Mouse (Mus musculus) embryonic facial prominence, embryonic 13.5 days (tissue): ENCODE measurements around the gene Gm28048. TPM values are rescaled to one million over a fixed set of nuclear protein-coding genes. Genes with fewer than 3 reads are reported as not detected.

ENCODE experiments used
- ATAC-seq: fragments of 200-750 bp; cut with Nextera tagmentation; 2 replicates; pipeline ENCODE4 v1.8.0; 2017; ENCODE audit warnings: low read depth; ENCODE audit not compliant: insufficient number of reproducible peaks, insufficient read depth, low FRiP score, low TSS enrichment
- H3K27ac ChIP-seq: fragments of 300-500 bp; sonication (generic); 2 replicates; pipeline ENCODE4 v1.5.1; 2015; ENCODE audit warnings: moderate library complexity, mild to moderate bottlenecking, inconsistent platforms
- H3K27me3 ChIP-seq: fragments of 300-500 bp; sonication (generic); 2 replicates; pipeline ENCODE4 v1.6.1; 2015; ENCODE audit warnings: mild to moderate bottlenecking, inconsistent platforms
- H3K36me3 ChIP-seq: fragments of 300-500 bp; sonication (generic); 2 replicates; pipeline ENCODE4 v1.6.1; 2015; ENCODE audit warnings: mild to moderate bottlenecking, inconsistent platforms
- H3K4me1 ChIP-seq: fragments of 300-500 bp; sonication (generic); 2 replicates; pipeline ENCODE4 v1.6.1; 2015; ENCODE audit warnings: inconsistent platforms
- H3K4me2 ChIP-seq: fragments of 300-500 bp; sonication (generic); 2 replicates; pipeline ENCODE4 v1.6.1; 2015; ENCODE audit warnings: moderate library complexity, mild to moderate bottlenecking, inconsistent platforms
- H3K4me3 ChIP-seq: fragments of 300-500 bp; sonication (generic); 2 replicates; pipeline ENCODE4 v1.5.1; 2015; ENCODE audit warnings: mild to moderate bottlenecking, inconsistent platforms
- H3K9ac ChIP-seq: fragments of 300-500 bp; sonication (generic); 2 replicates; pipeline ENCODE4 v1.6.1; 2015; ENCODE audit warnings: mild to moderate bottlenecking, inconsistent platforms
- H3K9me3 ChIP-seq: fragments of 300-500 bp; sonication (generic); 2 replicates; pipeline ENCODE4 v1.6.1; 2016; ENCODE audit warnings: inconsistent platforms
- WGBS: fragments of 180-500 bp; shearing (Covaris S2); methylation state at CpG from one replicate; pipeline ENCODE4 v1.1.7; 2015; ENCODE audit warnings: mixed read lengths; 5-methylcytosine and 5-hydroxymethylcytosine counted together
- polyA plus RNA-seq: library from polyadenylated mRNA; unstranded; fragments of >200 nt; fragmentation: Nextera tagmentation; extraction: Ambion mirVana; gene quantifications from 2 replicates; pipeline ENCODE4 v1.2.1, GENCODE M21; 2015

Gm28048 gene
- polyA plus RNA-seq, 1 experiment from 2014 or later: 8.6 TPM

DNA sequence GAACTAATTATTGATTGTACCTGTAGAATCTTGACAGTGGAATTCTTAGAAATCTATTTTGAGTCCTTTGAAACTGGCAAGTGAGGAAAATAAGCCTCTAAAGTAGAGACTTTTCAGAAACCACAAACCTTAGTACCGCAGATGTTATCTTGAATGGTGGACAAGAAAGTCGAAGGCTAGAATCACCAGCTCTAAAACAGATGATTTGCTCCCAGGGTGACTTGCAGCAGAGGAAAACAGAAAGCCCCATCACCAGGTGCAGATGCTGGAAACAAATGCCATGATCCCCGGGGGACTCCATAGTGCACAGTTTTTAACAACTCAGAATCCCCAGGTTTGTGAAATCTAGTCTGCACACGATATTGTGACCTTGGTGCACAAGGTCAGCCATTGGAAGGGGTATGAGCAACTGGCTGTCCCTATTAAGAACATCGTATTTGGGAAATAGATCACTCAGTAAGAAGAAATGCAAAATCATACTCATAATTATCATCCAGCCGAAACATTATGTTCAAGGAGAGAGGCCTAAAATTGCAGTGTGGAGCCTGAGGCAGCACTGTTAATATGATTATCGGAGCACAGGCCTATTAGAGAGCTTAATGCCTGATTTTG lies 116.1 kb downstream of the Gm28048 start:
- H3K4me3 ChIP-seq: no peak overlapping the region
- H3K36me3 ChIP-seq: no peaks in the 10 kb centered on the region
- H3K9me3 ChIP-seq: no peaks in the 10 kb centered on the region
- no peak overlapping the region for H3K27ac ChIP-seq
- 0 out of 2 replicates have a peak, but pooled peaks cover 4% of the 10 kb centered on the region for H3K4me1 ChIP-seq
- no peak overlapping the region for H3K9ac ChIP-seq
- no peak overlapping the region for H3K4me2 ChIP-seq
- ATAC-seq: no peak
- 70% methylated on average over 7 of the region's 7 CpGs for WGBS
- peaks cover 26% of the 10 kb centered on the region for H3K27me3 ChIP-seq

DNA sequence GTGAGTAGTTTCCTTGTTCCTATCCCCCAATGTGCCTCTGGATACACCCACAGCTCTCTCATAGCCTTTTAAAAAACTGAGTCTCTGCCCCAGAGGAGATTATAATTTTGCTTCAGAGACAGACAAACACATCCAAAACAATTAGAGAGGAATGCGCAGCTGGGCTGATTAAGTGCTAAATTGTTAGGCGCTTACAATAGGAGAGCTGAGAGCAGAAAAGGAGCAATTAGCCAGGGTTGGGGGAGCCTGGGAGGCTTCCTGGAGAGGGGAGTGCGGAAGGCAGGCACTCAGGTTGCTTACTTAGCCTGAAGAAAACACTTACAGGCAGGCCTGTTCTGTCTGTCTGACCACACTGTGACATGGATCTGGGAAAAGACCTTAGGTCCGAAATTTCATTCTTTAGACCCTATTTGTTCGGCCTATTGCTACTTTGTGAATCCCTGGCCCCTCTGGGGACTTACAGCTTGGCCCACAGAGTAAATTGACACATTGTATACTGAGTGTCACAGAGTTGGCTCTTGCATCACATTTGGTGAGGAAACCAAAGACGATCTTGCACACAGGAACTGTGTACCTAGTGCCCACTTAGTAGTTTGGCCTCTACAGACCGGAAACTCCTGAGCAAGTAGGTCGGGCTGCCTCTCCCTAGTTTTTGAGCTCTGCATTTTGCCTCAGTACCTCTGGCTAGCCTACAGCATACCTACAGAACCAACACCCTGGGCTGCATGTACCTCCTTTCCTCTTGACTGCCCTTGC lies 117.4 kb downstream of the Gm28048 start:
- WGBS: 41% methylated on average over 8 of the region's 8 CpGs
- Histone ChIP-seq H3K4me2 (no peak overlapping the region), H3K4me3 (no peak overlapping the region), H3K27me3 (peaks cover 26% of the 10 kb centered on the region), H3K9ac (no peak overlapping the region), H3K36me3 (no peaks in the 10 kb centered on the region), H3K27ac (no peak overlapping the region), H3K4me1 (peaks cover 12% of the 10 kb centered on the region), H3K9me3 (no peaks in the 10 kb centered on the region)
- ATAC-seq: no peak

DNA sequence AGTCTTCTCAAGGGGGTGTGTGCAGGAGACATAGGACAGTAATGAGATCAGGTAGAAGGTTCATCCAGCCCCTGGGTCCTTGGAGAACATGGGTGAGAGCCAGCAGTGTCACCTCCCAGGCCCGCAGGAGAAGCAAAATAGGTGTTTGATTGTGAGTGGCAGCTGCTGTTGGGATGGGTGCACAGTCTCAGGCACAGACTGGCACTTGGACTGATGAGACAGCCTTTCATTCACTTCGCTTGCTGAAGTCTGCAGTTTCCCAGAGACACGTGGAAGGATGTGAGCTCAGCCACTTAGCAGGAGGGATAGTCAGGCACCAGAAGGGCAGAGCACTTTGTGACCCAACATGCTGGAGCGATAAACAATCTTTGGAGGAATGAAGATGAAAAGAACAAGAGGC lies 118.3 kb downstream of the Gm28048 start:
- H3K4me3 ChIP-seq: no peak overlapping the region
- no peak overlapping the region for H3K27ac ChIP-seq
- no peaks in the 10 kb centered on the region for H3K9me3 ChIP-seq
- 40% methylated on average over 4 of the region's 4 CpGs for WGBS
- H3K36me3 ChIP-seq: no peaks in the 10 kb centered on the region
- H3K4me1 ChIP-seq: peaks cover 17% of the 10 kb centered on the region
- H3K9ac ChIP-seq: no peak overlapping the region
- H3K27me3 ChIP-seq: peaks cover 34% of the 10 kb centered on the region
- ATAC-seq: no peak
- H3K4me2 ChIP-seq: no peak overlapping the region

DNA sequence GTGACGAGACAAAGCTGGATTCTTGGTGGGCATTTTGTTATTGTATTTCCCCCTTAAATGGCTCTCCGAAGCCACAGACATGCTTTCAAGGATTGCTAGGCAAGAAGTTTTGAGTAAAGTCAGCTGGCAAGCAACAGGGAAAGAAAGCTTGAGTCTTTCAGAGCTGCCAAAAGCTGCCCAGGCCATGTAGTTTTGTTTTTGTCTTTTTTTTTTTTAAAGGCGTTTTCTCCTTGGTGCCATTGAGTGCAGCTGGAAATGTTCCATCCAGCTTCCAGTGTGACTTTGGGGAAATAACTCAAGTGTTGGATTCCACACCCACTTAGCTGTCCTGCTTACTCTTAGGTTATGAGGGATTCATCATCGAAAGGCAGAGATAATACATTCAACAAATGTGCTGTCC lies 120.6 kb downstream of the Gm28048 start:
- Histone ChIP-seq H3K27ac (no peak overlapping the region), H3K9ac (no peak overlapping the region), H3K27me3 (peaks cover 56% of the 10 kb centered on the region), H3K4me1 (peaks cover 26% of the 10 kb centered on the region), H3K36me3 (no peaks in the 10 kb centered on the region), H3K4me3 (no peak overlapping the region), H3K9me3 (no peaks in the 10 kb centered on the region), H3K4me2 (peak overlapping the region; percentile 97; the same call in 1 of the 2 replicates)
- ATAC-seq: no peak
- 51% methylated on average over 4 of the region's 4 CpGs for WGBS

DNA sequence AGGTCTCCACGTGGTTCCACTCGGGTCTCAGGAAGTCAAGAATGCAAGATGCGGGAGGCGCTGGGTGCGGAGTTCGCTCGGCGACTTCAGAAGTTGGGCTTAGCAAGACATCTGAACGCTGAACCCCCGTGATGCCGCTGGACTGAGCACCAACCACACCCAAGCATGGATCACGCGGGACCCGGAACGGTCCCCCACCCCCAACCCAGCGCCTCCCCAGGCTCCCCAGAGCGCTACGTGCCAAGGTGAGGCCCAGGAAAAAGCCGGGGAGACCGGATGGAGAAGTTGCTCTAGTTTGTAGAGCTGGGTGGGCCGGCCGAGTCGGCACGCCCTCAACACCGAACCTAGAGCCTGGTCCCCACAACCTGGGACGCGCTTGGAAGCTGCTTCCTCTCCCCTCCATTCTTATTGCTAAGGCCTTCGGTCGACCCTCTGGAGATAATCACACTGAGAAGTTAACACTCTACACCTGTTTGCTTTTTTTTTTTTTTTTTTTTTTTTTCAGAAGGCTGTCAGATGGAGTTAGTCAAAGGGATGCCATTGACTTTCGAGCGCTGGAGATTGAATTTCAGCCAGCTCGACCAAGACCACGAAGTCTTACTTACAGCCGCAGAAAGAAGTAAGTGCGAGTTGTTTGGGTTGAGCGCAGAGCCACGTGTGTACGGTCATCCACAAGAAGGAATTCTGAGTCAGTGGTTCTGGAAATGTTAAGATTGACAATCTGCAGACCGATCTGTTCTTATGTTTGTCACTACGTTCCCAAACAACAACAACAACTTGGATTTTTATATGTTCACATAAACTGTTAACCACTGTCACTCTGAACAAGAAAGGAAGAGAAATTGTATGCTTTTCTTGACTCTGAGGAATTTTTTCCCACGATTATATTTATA lies 121.3 kb downstream of the Gm28048 start, which contains the start of gene B3gnt2:
TSS of gene B3gnt2 (minus strand) at position 627 of the 893 bp plus-strand sequence.
- peaks cover 57% of the 10 kb centered on the region for H3K27me3 ChIP-seq
- peak within 1 kb of the TSS; percentile 77 for H3K9ac ChIP-seq
- H3K9me3 ChIP-seq: no peaks in the 10 kb centered on the region
- peak within 1 kb of the TSS; percentile 69 for H3K4me3 ChIP-seq
- H3K4me1 ChIP-seq: peaks cover 26% of the 10 kb centered on the region
- WGBS: 3% methylated on average over 41 of the region's 41 CpGs
- peak within 1 kb of the TSS; percentile 58 for H3K27ac ChIP-seq
- H3K4me2 ChIP-seq: peak within 1 kb of the TSS; percentile 97
- no peak for ATAC-seq
- H3K36me3 ChIP-seq: no peaks in the 10 kb centered on the region

DNA sequence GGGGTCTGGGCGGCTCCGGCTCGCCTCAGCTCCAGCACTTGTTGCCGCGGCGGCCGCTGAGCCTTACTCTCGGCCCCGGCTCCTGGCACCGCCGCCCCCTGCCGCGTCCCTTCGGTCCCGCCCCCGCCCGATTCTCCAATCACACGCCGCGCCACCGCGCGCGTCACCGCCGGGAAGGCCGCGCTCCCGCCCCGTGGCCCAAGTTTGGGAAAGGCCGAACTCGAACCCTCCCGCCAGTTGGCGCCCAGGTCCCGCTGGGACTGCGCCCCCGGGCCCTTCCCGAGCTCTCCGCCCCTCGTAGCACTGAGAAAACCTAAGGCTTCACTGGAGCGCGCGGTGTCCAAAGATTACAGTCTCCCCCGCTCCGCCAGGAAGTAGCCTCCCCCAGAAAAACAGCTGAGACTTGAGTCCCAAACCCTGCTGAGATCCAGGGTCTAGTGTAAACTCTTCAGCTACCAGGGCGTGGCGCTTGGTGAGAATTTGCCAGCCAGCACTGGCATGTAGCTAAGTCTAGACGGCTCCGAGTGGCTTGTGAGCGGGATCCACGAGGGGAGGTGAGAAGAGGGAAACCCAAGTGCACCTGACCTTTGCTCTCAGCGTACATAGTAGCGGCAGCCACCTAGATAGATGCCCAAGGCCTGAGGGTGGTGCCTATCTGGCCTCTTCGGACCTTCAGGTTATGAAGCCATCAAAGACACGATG lies 122.1 kb downstream of the Gm28048 start:
- Histone ChIP-seq H3K9me3 (no peaks in the 10 kb centered on the region), H3K4me1 (peaks cover 26% of the 10 kb centered on the region), H3K4me2 (peak overlapping the region; percentile 97), H3K9ac (peak overlapping the region; percentile 77), H3K27ac (peak overlapping the region; percentile 58), H3K4me3 (peak overlapping the region; percentile 69), H3K27me3 (peaks cover 57% of the 10 kb centered on the region), H3K36me3 (no peaks in the 10 kb centered on the region)
- ATAC-seq: peak; percentile 88
- WGBS: under 1% methylated on average over 53 of the region's 55 CpGs

DNA sequence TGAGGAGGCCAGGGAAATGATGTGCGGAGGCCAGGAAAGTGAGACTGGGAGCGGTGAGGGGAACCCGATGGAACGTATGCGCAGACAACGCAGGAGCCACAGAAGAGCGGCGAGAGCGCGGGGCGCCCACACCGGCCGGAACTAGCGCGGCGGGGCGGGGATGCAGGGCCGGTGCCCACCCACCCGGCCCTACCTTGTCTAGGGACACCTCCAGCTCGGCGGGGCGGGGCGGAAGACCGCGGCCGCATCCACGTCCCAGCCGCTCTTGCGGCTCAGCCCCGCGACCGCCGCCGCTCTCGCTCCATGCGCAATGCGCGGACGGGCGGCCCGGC lies 122.6 kb downstream of the Gm28048 start:
- peak overlapping the region; percentile 77 for H3K9ac ChIP-seq
- H3K4me2 ChIP-seq: peak overlapping the region; percentile 97
- peak overlapping the region; percentile 69 for H3K4me3 ChIP-seq
- peak overlapping the region; percentile 58; the same call in 1 of the 2 replicates for H3K27ac ChIP-seq
- H3K9me3 ChIP-seq: no peaks in the 10 kb centered on the region
- ATAC-seq: peak; percentile 60
- WGBS: under 1% methylated on average over 39 of the region's 41 CpGs
- peaks cover 57% of the 10 kb centered on the region for H3K27me3 ChIP-seq
- H3K4me1 ChIP-seq: peaks cover 26% of the 10 kb centered on the region
- H3K36me3 ChIP-seq: no peaks in the 10 kb centered on the region

DNA sequence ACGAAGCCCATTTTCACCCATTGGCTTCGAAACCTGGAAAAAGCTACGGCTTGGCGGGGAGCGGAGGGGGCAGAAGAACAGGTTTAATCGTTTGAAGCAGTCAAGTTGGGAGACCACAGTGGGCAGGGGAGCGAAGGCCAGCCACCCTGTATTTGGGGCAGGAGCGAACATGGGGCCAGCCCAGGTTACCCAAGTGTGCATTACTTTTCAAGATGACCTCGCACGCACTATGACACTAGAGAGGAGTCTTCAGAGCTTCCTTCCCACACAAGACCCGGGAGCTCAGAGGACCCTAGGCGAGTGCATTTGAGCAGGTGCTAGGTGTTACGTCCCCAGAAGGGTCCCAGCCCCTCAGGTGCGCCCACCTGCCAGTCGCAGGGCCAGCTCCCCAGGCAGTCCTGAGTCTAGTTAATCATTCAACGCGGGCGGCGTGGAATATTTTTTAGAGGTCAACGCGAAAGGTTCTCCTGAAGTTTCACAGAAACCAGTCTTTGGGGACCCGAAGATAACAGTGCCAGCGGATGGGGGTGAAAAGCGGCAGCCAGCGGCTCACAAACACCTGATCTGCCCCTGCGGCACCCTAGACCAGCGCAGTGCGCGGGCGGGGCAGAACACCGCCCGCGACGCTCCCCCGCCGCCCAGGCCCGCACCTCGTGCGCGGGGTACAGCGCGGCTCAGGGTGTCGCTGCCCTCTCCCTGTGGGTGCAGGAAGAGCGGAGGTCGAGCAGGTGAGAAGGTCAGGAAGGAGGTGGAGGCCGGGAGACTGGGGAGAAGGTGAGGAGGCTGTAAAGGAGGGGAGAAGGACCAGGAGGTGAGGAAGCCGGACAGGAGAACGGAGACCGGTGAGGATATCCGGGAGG lies 123.2 kb downstream of the Gm28048 start:
- WGBS: 2% methylated on average over 50 of the region's 50 CpGs
- Histone ChIP-seq H3K4me3 (peak overlapping the region; percentile 69), H3K27ac (peak overlapping the region; percentile 58), H3K9ac (peak overlapping the region; percentile 77), H3K36me3 (no peaks in the 10 kb centered on the region), H3K4me1 (peaks cover 29% of the 10 kb centered on the region), H3K27me3 (peaks cover 53% of the 10 kb centered on the region), H3K4me2 (peak overlapping the region; percentile 97), H3K9me3 (no peaks in the 10 kb centered on the region)
- ATAC-seq: peak; percentile 5; the same call in 1 of the 2 replicates

DNA sequence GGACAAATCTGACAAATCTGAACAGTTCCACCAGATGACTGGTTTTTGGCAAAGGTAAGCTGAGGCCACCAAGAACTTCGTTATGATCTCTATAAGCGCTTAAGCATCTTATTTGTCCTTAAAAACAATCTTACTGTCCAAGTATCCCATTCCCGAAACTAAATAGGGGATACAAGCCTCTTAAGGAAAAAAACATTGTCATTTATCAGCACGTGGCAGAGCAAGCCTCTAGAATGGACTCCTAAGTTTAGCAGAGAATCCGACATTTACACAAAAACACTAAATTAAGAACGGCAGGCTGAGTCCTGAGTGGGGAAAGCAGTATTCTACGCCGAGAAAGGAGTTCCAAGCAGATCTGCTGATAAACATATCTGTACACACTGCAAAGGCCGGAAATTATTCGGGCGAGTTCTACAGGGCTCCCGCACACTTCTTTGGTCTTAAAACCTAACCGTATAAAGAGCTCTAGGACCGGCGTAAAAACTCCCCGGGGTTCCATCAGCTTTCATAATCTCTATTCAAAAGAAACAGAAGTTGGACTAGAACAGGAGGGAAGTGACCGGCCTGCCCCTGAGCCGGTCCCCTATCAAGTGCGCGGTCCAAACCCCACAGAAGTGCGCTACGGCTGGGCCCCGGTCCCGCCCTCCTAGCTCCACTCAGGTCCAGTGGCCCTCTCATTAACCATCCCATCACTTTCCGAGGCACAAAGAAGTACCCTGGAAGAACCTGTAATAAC lies 124.0 kb downstream of the Gm28048 start:
- ATAC-seq: no peak
- Histone ChIP-seq H3K4me1 (peaks cover 29% of the 10 kb centered on the region), H3K27ac (no peak overlapping the region), H3K4me2 (peak overlapping the region; percentile 97), H3K9me3 (no peaks in the 10 kb centered on the region), H3K4me3 (peak overlapping the region; percentile 69), H3K27me3 (peaks cover 46% of the 10 kb centered on the region), H3K36me3 (no peaks in the 10 kb centered on the region), H3K9ac (peak overlapping the region; percentile 77; the same call in 1 of the 2 replicates)
- WGBS: 16% methylated on average over 25 of the region's 25 CpGs
